Mouse (Mus musculus) midbrain, embryonic 10.5 days (tissue): ENCODE data around the gene Olfr543. TPM values are rescaled to one million over a fixed set of nuclear protein-coding genes. Genes with fewer than 3 reads are reported as not detected.

Experiments
- DNase-seq: peaks from one replicate; pipeline ENCODE4 v3.0.0-alpha.2; 2017; ENCODE audit warnings: low spot score
- H3K27ac ChIP-seq: fragments of 300-500 bp; sonication (generic); replicated peaks from 2 replicates; pipeline ENCODE4 v1.5.1; 2016; ENCODE audit warnings: mild to moderate bottlenecking
- H3K27me3 ChIP-seq: fragments of 300-500 bp; sonication (generic); 2 replicates; pipeline ENCODE4 v1.6.1; 2016; ENCODE audit warnings: low read depth, mild to moderate bottlenecking; ENCODE audit not compliant: poor library complexity, severe bottlenecking
- H3K36me3 ChIP-seq: fragments of 300-500 bp; sonication (generic); 2 replicates; pipeline ENCODE4 v1.6.1; 2016; ENCODE audit warnings: mild to moderate bottlenecking, moderate library complexity
- H3K4me1 ChIP-seq: fragments of 300-500 bp; sonication (generic); 2 replicates; pipeline ENCODE4 v1.6.1; 2016
- H3K4me3 ChIP-seq: fragments of 300-500 bp; sonication (generic); 2 replicates; pipeline ENCODE4 v1.5.1; 2016; ENCODE audit warnings: mild to moderate bottlenecking, moderate library complexity
- H3K9me3 ChIP-seq: fragments of 300-500 bp; sonication (generic); replicated peaks from 2 replicates; pipeline ENCODE4 v1.6.1; 2016; ENCODE audit warnings: mild to moderate bottlenecking
- WGBS: fragments of 180-500 bp; shearing (Covaris S2); methylation state at CpG from one replicate; pipeline ENCODE4 v1.1.7; 2016; 5-methylcytosine and 5-hydroxymethylcytosine counted together
- polyA plus RNA-seq: library from polyadenylated mRNA; unstranded; fragments of >200 nt; fragmentation: Nextera tagmentation; extraction: Ambion mirVana; gene quantifications from 2 replicates; pipeline ENCODE4 v1.2.1, GENCODE M21; 2016

Olfr543 gene
- polyA plus RNA-seq, 1 experiment from 2014 or later, result 0.35 TPM

DNA sequence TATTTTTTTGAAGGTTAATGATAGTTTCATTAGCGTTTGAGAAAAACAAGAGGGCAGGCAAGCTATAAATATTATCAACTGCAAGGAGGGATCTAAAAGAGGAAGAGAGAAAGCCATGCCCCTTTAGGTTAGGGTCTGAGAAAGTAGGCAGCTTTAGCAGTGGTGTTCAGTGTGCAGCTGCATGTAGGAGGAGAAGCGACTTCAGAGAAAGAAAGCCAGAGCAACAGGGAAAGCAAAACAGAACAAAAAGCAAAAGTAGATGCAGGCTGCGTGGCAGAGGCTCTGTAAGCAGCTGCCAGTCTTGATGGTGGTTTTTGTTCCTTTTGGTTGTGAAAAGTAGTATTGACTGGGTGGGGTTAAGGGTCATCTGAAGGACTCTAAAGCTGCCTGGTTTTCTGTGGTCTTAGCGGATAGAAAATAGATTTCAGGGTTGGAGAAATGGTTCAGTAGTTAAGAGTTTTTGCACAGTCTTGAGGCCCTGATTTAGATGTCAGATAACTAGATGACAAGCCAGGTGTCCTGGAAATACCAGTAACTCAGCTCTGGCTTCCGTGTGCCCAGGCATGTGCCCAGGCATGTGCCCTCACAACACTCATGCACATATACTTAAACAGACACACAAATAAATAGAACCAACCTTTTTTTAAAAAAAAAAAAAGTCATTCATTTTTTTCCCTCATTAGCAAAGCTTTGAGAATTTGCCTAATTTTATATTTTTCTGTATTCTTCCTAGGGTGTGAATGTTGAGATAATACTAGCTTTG lies 22.7 kb downstream of the Olfr543 start:
- Histone ChIP-seq H3K36me3 (peaks cover 100% of the 10 kb centered on the region), H3K27ac (no peak overlapping the region), H3K27me3 (no peaks in the 10 kb centered on the region), H3K4me3 (no peak overlapping the region), H3K9me3 (no peaks in the 10 kb centered on the region), H3K4me1 (no peaks in the 10 kb centered on the region)
- WGBS, result 85% methylated on average over 5 of the region's 5 CpGs
- DNase-seq, result no peak

DNA sequence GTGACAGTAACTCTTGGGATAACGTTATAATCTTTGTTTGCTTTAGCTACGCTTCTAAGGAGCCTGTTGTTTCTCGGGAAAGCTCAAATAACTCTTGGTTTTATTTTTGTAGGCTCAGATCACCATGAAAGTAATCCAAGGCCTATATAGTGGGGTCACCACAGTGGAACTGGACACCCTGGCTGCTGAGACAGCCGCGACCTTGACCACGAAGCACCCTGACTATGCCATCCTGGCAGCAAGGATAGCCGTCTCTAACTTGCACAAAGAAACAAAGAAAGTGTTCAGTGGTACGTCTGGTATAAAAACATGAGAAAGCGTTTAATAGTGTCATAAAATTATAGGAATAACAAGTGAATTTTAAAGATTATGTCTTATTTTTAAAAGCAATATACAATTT lies 35.0 kb downstream of the Olfr543 start:
- Histone ChIP-seq H3K9me3 (no peaks in the 10 kb centered on the region), H3K4me1 (peaks cover 21% of the 10 kb centered on the region), H3K27ac (no peak overlapping the region), H3K4me3 (no peak overlapping the region), H3K27me3 (no peaks in the 10 kb centered on the region), H3K36me3 (peaks cover 79% of the 10 kb centered on the region)
- WGBS, result 94% methylated on average over 9 of the region's 9 CpGs
- DNase-seq, result no peak

DNA sequence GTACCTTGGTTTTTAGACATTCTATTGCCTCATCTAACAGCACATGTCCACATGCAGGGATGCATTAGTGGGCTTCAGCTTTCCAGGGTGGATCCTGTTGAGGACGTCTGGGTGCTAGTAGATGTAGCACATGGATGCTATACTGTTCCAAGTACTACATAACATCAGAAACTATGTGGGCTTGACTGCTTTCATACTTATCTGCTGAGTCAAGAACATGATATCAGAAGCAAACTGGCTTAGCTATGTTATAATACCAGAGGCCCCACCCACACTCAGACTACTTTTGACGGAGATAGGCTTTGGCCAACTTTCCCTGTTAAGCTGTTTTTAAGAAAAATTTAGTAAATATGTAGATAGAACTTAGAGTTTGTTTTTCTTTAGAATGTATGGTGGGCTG lies 37.2 kb downstream of the Olfr543 start:
- H3K4me3 ChIP-seq, result peak overlapping the region; percentile 27; the same call in 1 of the 2 replicates
- WGBS, result 93% methylated on average over 2 of the region's 2 CpGs
- H3K9me3 ChIP-seq, result no peaks in the 10 kb centered on the region
- no peak overlapping the region for H3K27ac ChIP-seq
- H3K4me1 ChIP-seq, result peaks cover 21% of the 10 kb centered on the region
- no peak for DNase-seq
- H3K27me3 ChIP-seq, result peaks cover 8% of the 10 kb centered on the region; the same call in 1 of the 2 replicates
- H3K36me3 ChIP-seq, result peaks cover 58% of the 10 kb centered on the region

DNA sequence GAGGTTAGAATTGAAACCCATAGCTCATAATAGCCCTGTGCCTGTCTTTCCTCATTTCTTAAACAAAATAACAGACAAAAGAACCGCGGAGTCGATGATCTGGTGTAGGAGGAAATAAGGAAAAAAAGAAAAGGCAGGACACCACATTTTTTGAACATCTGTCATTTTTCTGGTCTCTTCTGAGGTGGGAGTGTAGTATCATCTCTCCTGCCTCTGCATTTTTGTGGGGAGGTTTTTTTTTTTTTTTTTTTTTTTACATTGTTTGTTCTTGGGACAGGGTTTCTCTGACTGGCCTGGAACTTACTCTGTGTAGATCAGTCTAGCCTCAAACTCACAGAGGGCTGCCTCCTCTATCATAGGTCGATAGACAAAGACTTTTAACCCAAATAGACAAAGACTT lies 39.0 kb downstream of the Olfr543 start:
- DNase-seq, result no peak
- Histone ChIP-seq H3K9me3 (no peaks in the 10 kb centered on the region), H3K27me3 (peaks cover 13% of the 10 kb centered on the region), H3K4me1 (peaks cover 21% of the 10 kb centered on the region), H3K36me3 (peaks cover 39% of the 10 kb centered on the region), H3K4me3 (peak overlapping the region; percentile 89), H3K27ac (peak overlapping the region; percentile 97)
- 1% methylated on average over 4 of the region's 4 CpGs for WGBS

DNA sequence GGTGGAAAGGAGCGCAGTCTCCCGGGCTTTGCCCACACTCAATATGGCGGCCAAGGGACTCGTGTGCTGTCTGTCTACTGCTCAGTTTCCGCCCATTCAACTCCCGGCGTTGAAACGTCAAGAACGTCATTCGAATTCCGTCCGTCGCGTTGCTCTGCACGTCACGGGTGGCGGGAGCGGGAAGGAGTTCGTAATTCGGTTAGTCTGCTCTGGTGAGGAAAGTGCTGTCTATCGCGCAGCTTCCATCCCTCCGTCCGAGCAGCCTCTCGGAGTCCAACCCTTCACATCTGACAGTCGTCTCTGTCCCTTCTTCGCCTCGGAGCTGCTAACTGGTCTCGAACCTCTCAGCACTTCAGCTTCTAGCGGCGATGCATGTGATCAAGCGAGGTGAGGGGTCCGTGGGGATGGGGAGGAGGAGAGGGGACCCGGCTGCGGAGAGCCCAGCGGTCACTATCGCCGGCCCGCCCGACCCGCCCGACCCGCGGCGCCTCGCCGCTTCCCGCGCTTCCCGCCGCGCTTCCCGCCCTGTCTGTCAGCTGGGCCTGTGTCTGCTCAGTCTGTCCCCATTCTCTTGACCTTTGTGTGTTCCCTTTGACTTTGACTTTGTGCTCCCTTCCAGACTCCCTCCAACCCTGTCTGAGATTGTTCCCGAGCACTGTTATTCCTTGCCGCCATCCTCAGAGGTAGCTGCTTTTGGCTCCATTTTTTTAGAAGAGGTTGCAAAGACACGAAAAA lies 39.7 kb downstream of the Olfr543 start, which contains the start of gene Rrm1:
TSS of gene Rrm1 (plus strand) at position 39 of the 735 bp plus-strand sequence.
- Histone ChIP-seq H3K4me1 (peaks cover 21% of the 10 kb centered on the region), H3K36me3 (peaks cover 33% of the 10 kb centered on the region), H3K27ac (peak within 1 kb of the TSS; percentile 97), H3K4me3 (peak within 1 kb of the TSS; percentile 89), H3K27me3 (peaks cover 13% of the 10 kb centered on the region), H3K9me3 (no peaks in the 10 kb centered on the region)
- WGBS, result under 1% methylated on average over 46 of the region's 56 CpGs
- DNase-seq, result peak; percentile 95

DNA sequence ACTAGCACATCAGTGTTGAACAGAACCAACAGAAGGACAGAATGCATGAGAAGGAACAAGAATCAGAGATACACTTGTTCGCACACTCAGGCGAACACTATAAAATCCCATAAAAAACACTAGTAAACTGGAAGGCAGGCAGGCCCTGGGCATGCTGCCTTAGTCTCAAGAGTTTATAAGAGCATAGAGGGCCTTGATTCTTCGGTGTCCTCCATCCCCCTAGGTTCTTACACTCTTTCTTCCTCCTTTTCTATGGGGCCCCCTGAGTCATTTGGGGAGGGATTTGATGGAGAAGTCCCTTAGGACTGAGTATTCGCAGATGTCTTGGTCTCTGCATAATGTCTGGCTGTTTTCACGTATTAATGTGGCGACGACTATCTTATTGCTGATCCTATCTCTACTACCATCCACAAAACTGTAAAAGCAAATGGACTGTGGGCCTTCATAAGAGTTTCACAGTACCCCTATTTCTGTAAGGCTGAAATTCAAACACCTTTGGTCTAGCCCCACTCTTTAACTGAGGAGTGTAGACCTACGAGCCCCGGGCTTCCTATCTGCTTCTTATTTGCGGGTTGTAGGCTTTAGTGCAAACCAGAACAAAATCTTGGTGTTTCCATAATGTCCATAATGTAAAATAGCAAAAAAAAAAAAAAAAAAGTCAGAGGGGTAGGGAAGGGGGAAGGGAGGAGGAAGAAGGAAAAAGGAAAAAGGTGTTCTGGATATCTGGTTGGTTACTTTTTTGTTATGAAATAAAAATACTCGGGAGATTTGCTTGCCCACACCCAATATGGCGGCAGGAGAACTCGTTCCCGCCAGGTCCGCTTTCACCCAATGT lies 40.4 kb downstream of the Olfr543 start:
- H3K4me3 ChIP-seq, result peak overlapping the region; percentile 89
- H3K27me3 ChIP-seq, result peaks cover 13% of the 10 kb centered on the region
- DNase-seq, result no peak
- H3K27ac ChIP-seq, result peak overlapping the region; percentile 97
- peaks cover 25% of the 10 kb centered on the region for H3K36me3 ChIP-seq
- H3K4me1 ChIP-seq, result peaks cover 21% of the 10 kb centered on the region
- WGBS, result 55% methylated on average over 15 of the region's 15 CpGs
- H3K9me3 ChIP-seq, result no peaks in the 10 kb centered on the region

DNA sequence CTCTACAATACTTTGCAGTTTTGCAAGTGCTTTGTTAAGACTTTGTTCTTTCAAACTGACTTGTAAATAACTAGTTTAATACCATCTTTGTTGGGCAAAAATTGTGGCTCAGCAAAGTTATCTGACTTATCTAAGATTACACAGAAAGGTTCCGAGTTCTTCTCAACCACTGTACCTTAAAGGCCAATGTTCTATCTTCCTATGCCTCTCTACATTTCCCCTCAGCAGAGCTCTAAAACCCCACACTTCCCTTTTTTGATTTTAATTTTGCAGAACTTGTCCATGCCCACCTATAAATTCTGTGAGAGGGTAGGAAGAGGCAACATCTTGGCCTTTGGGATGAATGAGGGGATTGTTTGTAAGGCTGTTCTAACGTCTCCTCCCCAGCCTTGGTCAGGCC lies 47.1 kb downstream of the Olfr543 start:
- Histone ChIP-seq H3K9me3 (no peaks in the 10 kb centered on the region), H3K27me3 (peaks cover 5% of the 10 kb centered on the region; the same call in 1 of the 2 replicates), H3K36me3 (no peaks in the 10 kb centered on the region), H3K4me1 (no peaks in the 10 kb centered on the region), H3K27ac (no peak overlapping the region), H3K4me3 (no peak overlapping the region)
- WGBS, result 91% methylated on average over 2 of the region's 2 CpGs
- DNase-seq, result no peak

Other genes starting within 250 kb of the Olfr543 start
- 34.8 and 34.9 TPM in 2 replicates for gene Rhog, start 225.6 kb downstream of the Olfr543 start, polyA plus RNA-seq
- gene Stim1, start 213.9 kb downstream of the Olfr543 start, polyA plus RNA-seq, result 11.7 and 12.4 TPM in 2 replicates
- gene Rrm1, start 40.0 kb downstream of the Olfr543 start, polyA plus RNA-seq, result 274 TPM in 2 replicates
- gene Olfr544, start 6.6 kb upstream of the Olfr543 start, polyA plus RNA-seq, result 0.11 and 0.17 TPM in 2 replicates
- gene Olfr545, start 17.9 kb upstream of the Olfr543 start, polyA plus RNA-seq, result 0.05 and 0.11 TPM in 2 replicates
- gene Olfr547, start 53.1 kb upstream of the Olfr543 start, polyA plus RNA-seq, result not detected in 2 replicates
- not detected in 2 replicates for gene Olfr548-ps1, start 59.2 kb upstream of the Olfr543 start, polyA plus RNA-seq
- not detected in 2 replicates for gene Olfr549, start 68.2 kb upstream of the Olfr543 start, polyA plus RNA-seq
- 0.15 and 0.52 TPM in 2 replicates for gene Trim21, start 83.8 kb upstream of the Olfr543 start, polyA plus RNA-seq
- gene Olfr550, start 89.8 kb upstream of the Olfr543 start, polyA plus RNA-seq, result not detected in 2 replicates
- gene Olfr551, start 110.2 kb upstream of the Olfr543 start, polyA plus RNA-seq, result not detected in 2 replicates
- not detected in 2 replicates for gene Olfr552, start 116.1 kb upstream of the Olfr543 start, polyA plus RNA-seq
- not detected in 2 replicates for gene Olfr553, start 136.5 kb upstream of the Olfr543 start, polyA plus RNA-seq
- gene Olfr554, start 156.8 kb upstream of the Olfr543 start, polyA plus RNA-seq, result not detected in 2 replicates
- gene Olfr555, start 177.1 kb upstream of the Olfr543 start, polyA plus RNA-seq, result not detected in 2 replicates
- not detected in 2 replicates for gene Olfr556, start 183.2 kb upstream of the Olfr543 start, polyA plus RNA-seq
- gene Trim68, start 205.6 kb upstream of the Olfr543 start, polyA plus RNA-seq, result 10.1 and 11.8 TPM in 2 replicates
- gene Olfr557, start 214.2 kb upstream of the Olfr543 start, polyA plus RNA-seq, result not detected in 2 replicates
- 0.04 TPM in 1 of 2 replicates, not detected in the other for gene Olfr558, start 220.5 kb upstream of the Olfr543 start, polyA plus RNA-seq
- gene Olfr33, start 237.4 kb upstream of the Olfr543 start, polyA plus RNA-seq, result not detected in 2 replicates
- not detected in 2 replicates for gene Olfr559, start 245.8 kb upstream of the Olfr543 start, polyA plus RNA-seq